Mouse (Mus musculus) hindbrain, embryonic 16.5 days (tissue): ENCODE measurements around the gene Gpr137b. TPM values are rescaled to one million over a fixed set of nuclear protein-coding genes. Genes with fewer than 3 reads are reported as not detected.
"Not testable (repeated sequence)": the region's sequence is repeated elsewhere in the genome, so short reads cannot be mapped to it uniquely, and the experiment has no call there.

ENCODE experiments used
- ATAC-seq: fragments of 200-750 bp; cut with Nextera tagmentation; 2 replicates; pipeline ENCODE4 v1.8.0; 2017; ENCODE audit warnings: moderate TSS enrichment, moderate library complexity
- H3K27ac ChIP-seq: fragments of 300-500 bp; sonication (generic); 2 replicates; pipeline ENCODE4 v1.5.1; 2014; ENCODE audit warnings: low read depth, mild to moderate bottlenecking, control low read depth, low read length, moderate library complexity
- H3K27me3 ChIP-seq: fragments of 300-500 bp; sonication (generic); replicated peaks from 2 replicates; pipeline ENCODE4 v1.6.1; 2014; ENCODE audit warnings: low read length; ENCODE audit not compliant: control insufficient read depth, insufficient read depth
- H3K36me3 ChIP-seq: fragments of 300-500 bp; sonication (generic); 2 replicates; pipeline ENCODE4 v1.6.1; 2014; ENCODE audit warnings: mild to moderate bottlenecking, low read length, moderate library complexity, mixed read lengths; ENCODE audit not compliant: control insufficient read depth, insufficient read depth
- H3K4me1 ChIP-seq: fragments of 300-500 bp; sonication (generic); 2 replicates; pipeline ENCODE4 v1.6.1; 2014; ENCODE audit warnings: low read depth, low read length; ENCODE audit not compliant: control insufficient read depth, insufficient read depth
- H3K4me2 ChIP-seq: fragments of 300-500 bp; sonication (generic); 2 replicates; pipeline ENCODE4 v1.6.1; 2014; ENCODE audit warnings: mild to moderate bottlenecking, low read length, control low read depth, moderate library complexity
- H3K4me3 ChIP-seq: fragments of 300-500 bp; sonication (generic); 2 replicates; pipeline ENCODE4 v1.5.1; 2014; ENCODE audit warnings: mild to moderate bottlenecking, low read length, control low read depth, moderate library complexity
- H3K9ac ChIP-seq: fragments of 300-500 bp; sonication (generic); 2 replicates; pipeline ENCODE4 v1.6.1; 2014; ENCODE audit warnings: low read depth, mild to moderate bottlenecking, control low read depth, low read length, moderate library complexity
- H3K9me3 ChIP-seq: fragments of 300-500 bp; sonication (generic); 2 replicates; pipeline ENCODE4 v1.6.1; 2014; ENCODE audit warnings: mild to moderate bottlenecking, low read length, moderate library complexity; ENCODE audit not compliant: control insufficient read depth
- WGBS: fragments of 180-500 bp; shearing (Covaris S2); extraction: QIAGEN DNeasy Blood & Tissue Kit; methylation state at CpG from one replicate; pipeline ENCODE4 v1.1.7; 2014; 5-methylcytosine and 5-hydroxymethylcytosine counted together
- polyA plus RNA-seq: library from polyadenylated mRNA; unstranded; fragments of >200 nt; fragmentation: Nextera tagmentation; extraction: Ambion mirVana; gene quantifications from 2 replicates; pipeline ENCODE4 v1.2.1, GENCODE M21; 2015

Gpr137b gene
- 25.8 and 26.1 TPM in 2 replicates for polyA plus RNA-seq

DNA sequence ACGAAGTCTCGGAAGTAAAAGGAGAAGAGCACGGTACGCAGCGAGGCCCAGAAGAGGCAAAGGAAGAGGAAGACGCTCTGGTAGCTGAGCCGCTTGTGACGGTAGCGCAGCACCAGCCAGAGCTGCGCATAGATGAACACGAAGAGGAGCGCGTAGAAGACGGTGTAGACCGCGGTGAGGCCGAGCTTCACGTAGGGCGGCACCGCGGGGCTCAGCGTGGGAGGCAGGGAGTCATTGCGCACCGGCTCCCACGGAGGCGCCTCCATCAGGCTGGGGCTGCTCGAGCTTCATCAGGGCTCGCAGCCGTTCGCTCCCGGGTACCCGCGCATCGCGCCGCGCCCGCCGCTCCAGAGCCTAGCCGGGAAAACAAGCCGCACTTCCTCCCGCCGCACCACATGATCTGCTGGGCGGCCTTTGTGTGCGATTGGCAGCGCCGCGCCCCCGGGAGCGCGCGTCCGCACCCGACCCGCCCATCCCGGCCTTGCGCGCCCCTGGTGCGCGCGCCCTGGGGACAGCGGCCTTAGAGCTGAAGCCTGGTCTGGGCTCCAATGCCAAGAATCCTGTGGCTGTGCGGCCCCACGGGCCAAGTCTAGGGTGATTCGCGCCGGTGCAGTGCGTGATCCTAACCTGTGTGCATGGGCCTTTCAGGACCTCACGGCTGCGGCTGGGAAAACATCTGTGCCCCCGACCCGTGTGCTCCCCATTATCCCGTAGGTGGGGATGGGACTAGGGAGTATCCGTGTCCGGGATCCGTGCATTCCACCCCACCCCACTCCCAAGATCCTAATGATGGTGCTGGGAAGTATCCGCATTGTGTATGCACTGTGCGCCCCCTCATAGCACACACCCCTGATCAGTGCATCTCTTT is at the start of gene Gpr137b:
Gene Gpr137b (minus strand): TSS at position 787 of the 868 bp plus-strand sequence.
- not testable (repeated sequence) for H3K36me3 ChIP-seq, H3K27me3 ChIP-seq, H3K4me1 ChIP-seq, H3K9me3 ChIP-seq
- under 1% methylated on average over 33 of the region's 78 CpGs for WGBS
- H3K9ac ChIP-seq = peak within 1 kb of the TSS; percentile 62
- H3K4me3 ChIP-seq = peak within 1 kb of the TSS; percentile 44
- 0 out of 2 replicates have a peak within 1 kb of the TSS, but pooled peaks have one; percentile 48 for H3K27ac ChIP-seq
- H3K4me2 ChIP-seq = peak within 1 kb of the TSS; percentile 51
- peak; percentile 94 for ATAC-seq

DNA sequence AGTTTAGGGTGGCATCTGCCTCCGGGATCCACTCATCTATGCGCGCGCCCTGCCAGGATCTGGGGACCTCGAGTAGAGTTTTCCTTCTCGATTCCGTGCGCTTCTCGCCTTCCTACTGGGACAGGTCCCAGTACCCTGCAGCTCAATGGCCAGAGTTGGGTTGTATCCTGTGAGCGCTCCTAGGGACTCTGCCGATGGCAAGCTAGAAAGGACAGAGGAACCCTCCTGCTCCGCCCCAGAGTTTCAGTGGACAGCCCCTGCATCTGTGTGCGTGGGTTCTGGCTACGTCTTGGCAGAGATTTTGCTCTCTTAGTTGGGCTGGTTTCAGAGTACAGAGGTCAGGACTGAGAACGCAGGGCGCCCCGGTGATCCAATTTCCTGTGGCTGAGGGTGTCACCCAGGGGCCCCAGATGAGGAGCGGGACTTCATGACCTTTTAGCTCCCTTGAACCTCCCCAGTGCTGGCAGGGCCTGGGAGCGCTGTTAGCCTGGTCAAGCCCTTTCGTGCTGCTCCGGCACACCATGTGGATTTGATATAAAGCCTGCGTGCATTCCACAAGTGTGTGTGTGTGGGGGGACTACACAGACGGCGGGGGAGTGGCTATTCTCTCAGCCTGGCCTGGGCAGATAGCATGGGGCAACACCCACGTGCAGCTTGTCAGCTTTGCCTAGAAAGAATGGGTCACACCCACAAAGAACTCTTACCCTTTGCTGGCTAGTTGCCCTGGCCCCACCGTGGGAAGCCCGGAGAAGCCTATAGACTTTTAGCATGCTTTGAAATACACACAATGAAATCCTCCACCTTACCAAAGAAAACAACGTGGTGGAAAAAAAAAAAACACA is 44.5 kb upstream of the Gpr137b start:
- not testable (repeated sequence) for H3K27ac ChIP-seq, H3K36me3 ChIP-seq, H3K4me1 ChIP-seq, H3K9ac ChIP-seq, H3K9me3 ChIP-seq, H3K4me2 ChIP-seq, H3K27me3 ChIP-seq
- WGBS = 6% methylated on average over 13 of the region's 28 CpGs
- peak; percentile 48 for ATAC-seq
- peak overlapping the region; percentile 6; the same call in 1 of the 2 replicates for H3K4me3 ChIP-seq

DNA sequence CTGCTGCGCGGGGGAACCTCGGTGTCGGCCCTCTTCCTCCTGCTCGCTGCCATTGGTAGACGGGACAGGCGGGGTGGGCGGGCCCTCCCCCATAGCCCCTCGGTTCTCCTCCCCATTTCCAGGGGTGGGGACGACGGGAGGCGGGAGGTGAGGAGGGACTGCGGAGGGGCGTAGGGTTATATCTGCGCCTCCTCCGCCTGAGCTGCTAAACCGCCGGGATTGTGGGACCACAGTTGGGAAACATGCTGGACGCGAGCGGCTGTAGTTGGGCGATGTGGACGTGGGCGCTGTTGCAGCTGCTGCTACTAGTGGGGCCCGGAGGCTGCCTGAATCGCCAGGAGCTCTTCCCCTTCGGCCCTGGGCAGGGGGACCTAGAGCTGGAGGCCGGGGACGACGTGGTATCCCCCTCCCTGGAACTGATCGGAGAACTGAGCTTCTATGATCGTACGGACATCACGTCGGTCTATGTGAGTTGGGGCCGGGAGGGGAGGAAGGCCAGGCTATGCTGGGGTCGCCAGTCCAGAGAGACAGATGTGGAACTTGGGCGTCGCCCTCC is 43.7 kb upstream of the Gpr137b start, which contains the start of gene Nid1:
Gene Nid1 (plus strand): TSS at position 92 of the 556 bp plus-strand sequence.
- H3K4me1 ChIP-seq, H3K27me3 ChIP-seq, H3K9me3 ChIP-seq, H3K9ac ChIP-seq, H3K36me3 ChIP-seq, H3K27ac ChIP-seq: not testable (repeated sequence)
- peak within 1 kb of the TSS; percentile 28 for H3K4me3 ChIP-seq
- under 1% methylated on average over 22 of the region's 39 CpGs for WGBS
- H3K4me2 ChIP-seq = peak within 1 kb of the TSS; percentile 47
- ATAC-seq = peak; percentile 83

DNA sequence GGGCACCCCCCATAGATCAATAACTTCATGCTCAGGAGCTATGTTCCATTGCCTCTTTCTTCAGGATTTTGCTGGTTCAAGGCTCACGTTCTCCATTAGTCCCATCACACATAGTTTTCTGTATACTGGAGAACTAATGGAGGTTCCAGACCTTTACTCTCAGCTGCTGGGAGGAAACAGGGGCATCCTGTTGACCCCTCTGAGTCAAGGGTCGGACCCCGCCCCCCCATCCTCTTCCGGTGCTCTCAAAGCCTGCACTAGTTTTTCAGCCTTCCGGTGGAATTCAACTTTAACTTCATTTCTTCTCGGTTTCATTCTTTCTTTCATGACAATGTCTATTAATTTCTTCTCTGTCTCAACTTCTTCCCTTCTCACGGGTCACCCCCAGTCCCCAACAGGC is 42.3 kb upstream of the Gpr137b start:
- not testable (repeated sequence) for H3K27me3 ChIP-seq, ATAC-seq, H3K4me3 ChIP-seq, H3K9me3 ChIP-seq, H3K9ac ChIP-seq, H3K4me1 ChIP-seq, H3K27ac ChIP-seq, H3K36me3 ChIP-seq, H3K4me2 ChIP-seq
- 90% methylated on average over 2 of the region's 7 CpGs for WGBS

DNA sequence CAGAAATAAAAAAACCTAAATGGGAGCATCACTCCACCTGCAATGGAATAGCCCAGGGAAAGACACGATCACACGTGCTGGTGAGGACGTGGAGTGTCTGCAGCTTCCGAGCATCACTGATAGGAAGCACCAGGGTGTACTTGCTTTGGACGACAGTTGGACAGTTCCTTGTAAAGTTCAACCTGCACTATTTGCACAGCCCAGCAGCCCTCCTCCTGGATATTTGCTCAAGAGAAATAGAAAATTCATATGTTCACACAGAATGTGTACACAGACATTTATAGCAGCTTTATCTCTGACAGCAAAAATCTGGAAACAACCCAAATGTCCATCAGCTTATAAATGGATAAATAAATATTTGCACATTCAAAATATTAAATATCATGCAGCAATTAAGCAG is 29.5 kb upstream of the Gpr137b start:
- not testable (repeated sequence) for H3K27me3 ChIP-seq, H3K9ac ChIP-seq, H3K36me3 ChIP-seq, H3K27ac ChIP-seq, H3K4me2 ChIP-seq, H3K4me1 ChIP-seq, H3K4me3 ChIP-seq, ATAC-seq, H3K9me3 ChIP-seq
- WGBS = 88% methylated on average over 1 of the region's 5 CpGs

DNA sequence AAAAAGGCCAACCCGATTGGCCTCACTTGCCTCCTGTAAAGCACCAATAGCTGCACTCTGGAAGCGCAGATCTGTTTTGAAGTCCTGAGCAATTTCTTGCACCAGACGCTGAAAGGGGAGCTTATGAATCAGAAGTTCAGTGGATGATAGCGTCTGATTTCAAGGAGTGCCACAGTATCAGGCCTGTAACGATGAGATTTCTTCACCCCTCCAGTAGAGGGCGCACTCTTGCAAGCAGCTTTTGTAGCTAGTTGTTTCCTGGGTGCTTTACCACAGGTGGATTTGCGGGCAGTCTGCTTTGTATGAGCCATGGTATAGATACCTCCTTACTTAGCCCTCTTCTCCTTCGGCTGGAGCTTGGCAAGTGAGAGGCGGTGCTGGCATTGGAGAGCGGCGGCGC is 25.0 kb upstream of the Gpr137b start:
- not testable (repeated sequence) for H3K4me1 ChIP-seq, ATAC-seq, H3K36me3 ChIP-seq, H3K4me2 ChIP-seq, H3K27me3 ChIP-seq, H3K27ac ChIP-seq, H3K9ac ChIP-seq, H3K9me3 ChIP-seq, H3K4me3 ChIP-seq
- 93% methylated on average over 6 of the region's 12 CpGs for WGBS

DNA sequence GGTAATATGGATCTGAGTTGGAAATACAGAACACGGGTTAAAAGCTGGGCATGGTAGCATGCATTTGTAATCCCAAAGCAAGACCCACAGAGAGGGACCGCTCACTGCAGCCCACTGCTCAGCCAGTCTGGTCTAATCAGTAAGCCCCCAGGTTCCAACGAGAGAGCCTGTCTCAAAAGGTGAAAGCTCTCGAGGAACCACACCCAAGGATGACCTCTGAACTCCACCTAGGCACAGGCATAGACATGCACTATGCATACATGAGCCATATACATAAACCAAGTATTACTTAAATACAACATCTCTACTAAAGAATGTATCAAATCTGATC is 22.2 kb upstream of the Gpr137b start:
- peak; percentile 61 for ATAC-seq
- not testable (repeated sequence) for H3K36me3 ChIP-seq, H3K4me1 ChIP-seq, H3K27ac ChIP-seq, H3K4me3 ChIP-seq, H3K4me2 ChIP-seq, H3K9ac ChIP-seq, H3K9me3 ChIP-seq, H3K27me3 ChIP-seq
- 91% methylated on average over 1 of the region's 4 CpGs for WGBS

DNA sequence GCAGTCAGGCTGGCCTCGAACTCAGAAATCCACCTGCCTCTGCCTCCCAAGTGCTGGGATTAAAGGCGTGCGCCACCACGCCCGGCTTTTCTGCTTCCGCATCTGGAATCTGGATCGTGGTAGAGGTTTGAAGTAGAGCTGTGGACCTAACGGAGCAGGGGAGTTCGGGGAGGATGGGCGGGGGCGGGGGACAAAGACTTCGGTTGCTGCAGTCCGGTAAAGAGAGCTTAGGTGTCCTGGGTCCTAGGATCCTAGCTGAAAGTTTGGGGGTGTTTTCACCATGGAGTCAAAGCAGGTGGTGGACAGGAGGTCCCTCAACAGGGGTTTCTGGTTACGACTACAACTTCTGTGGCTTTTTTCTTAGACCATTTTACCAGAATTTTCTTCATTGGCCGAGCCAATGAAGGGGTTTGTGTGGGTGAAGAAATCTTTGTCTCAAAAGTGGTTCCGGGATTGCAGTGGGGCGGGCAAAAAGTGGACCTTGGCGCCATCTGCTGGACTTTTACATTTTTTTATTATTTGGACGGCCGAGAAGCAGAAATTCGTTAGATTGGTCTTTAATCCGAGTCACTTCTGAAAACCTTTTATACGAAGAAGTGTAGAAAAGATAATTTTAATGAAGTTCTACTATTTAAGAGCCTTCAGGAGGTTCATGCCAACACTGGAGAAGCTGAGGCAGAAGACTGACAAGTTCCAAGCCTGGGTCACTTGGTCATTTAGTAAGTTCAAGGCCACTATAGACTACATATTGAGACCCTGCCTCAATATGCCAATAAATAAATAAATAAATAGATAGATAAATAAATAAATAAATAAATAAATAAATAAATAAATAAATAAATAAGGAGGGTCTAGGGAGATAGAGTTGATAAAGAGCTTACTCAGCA is 21.5 kb upstream of the Gpr137b start:
- peak; percentile 90 for ATAC-seq
- not testable (repeated sequence) for H3K27ac ChIP-seq, H3K4me3 ChIP-seq, H3K27me3 ChIP-seq, H3K9me3 ChIP-seq, H3K9ac ChIP-seq, H3K4me1 ChIP-seq, H3K36me3 ChIP-seq
- peak overlapping the region; percentile 6; the same call in 1 of the 2 replicates for H3K4me2 ChIP-seq
- WGBS = 40% methylated on average over 23 of the region's 23 CpGs
